Mouse (Mus musculus): ENCODE measurements around the gene Ptprb. TPM values are rescaled to one million over a fixed set of nuclear protein-coding genes. Genes with fewer than 3 reads are reported as not detected.

Ptprb gene
- polyA plus RNA-seq, 1 experiment, result 2.8 TPM

DNA sequence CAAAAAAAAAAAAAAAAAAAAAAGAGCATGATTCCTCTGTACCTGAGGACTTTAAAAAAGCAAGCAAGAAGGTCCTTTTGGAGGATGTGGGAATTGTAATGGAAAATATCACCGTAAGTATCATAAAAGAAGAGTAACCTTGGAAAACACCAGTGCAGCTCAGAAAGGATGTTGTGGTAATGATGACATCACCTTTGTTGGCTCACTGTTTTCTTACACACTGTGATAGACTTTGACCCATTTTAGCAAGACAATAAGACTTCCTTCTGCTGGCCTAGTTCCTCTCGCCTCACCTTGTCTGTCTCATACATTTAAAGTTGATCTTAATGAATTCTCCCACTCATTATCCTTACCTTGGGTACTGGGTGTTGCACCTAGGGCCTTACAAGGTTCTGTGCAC is 147.2 kb downstream of the Ptprb start:
- Histone ChIP-seq H3K27ac (ENCODE audit: control insufficient read depth, insufficient read depth, low read depth, low read length, poor library complexity) (no peak overlapping the region), H3K4me3 (replicated peaks; ENCODE audit: control insufficient read depth, low read depth, low read length) (no peak overlapping the region), H3K4me1 (ENCODE audit: control insufficient read depth, insufficient read depth, low read length) (no peaks in the 10 kb centered on the region)
- WGBS, result 72% methylated on average over 2 of the region's 2 CpGs
- TF ChIP-seq CTCF (IDR thresholded peaks at IDR 0.05; ENCODE audit: control insufficient read depth, insufficient read depth, low read length) (no peak), POLR2A (IDR thresholded peaks at IDR 0.05; ENCODE audit: borderline replicate concordance, control insufficient read depth, low read depth, low read length) (no peak)

DNA sequence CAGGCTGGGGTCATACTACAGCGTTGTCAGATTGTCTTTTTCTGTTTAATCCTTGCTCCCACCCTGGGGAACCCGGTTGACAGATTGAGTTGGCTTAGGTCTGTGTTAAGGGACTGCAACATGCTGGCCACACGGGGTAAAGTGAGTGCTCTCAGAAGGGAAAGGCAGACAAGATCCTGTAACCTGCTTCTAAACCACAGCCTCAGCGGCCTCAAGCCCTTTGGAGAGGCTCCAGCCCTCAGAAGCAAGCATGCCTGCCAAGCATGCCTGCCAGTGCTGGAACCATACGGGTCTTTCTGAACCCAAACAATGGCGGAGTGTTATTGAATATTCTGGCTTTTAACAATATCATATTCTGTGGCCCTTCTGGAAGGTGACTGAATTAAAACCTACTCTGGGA is 149.6 kb downstream of the Ptprb start:
- no peaks in the 10 kb centered on the region for H3K4me1 ChIP-seq (ENCODE audit: control insufficient read depth, insufficient read depth, low read length)
- no peak overlapping the region for H3K4me3 ChIP-seq (replicated peaks; ENCODE audit: control insufficient read depth, low read depth, low read length)
- TF ChIP-seq CTCF (IDR thresholded peaks at IDR 0.05; ENCODE audit: control insufficient read depth, insufficient read depth, low read length) (no peak), POLR2A (IDR thresholded peaks at IDR 0.05; ENCODE audit: borderline replicate concordance, control insufficient read depth, low read depth, low read length) (no peak)
- no peak overlapping the region for H3K27ac ChIP-seq (ENCODE audit: control insufficient read depth, insufficient read depth, low read depth, low read length, poor library complexity)
- 70% methylated on average over 6 of the region's 6 CpGs for WGBS

DNA sequence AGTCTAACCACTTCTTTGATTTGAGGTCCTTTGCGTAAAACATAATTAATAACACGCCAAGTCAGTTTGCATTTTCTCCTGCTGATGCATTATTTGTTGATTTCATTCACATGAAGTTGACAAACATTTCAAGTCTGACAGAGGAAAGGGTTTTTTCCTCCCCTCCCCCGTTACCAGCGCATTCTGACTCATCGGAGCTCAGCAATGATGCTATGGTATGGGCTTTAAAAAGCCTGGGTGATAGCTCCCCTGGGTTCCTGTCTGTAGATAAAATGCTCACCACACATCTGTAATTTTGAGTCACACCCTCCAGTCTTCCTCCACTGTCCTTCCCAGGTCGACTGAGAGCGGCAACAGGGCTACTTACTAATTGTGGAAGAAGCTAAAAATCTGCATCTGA is 150.9 kb downstream of the Ptprb start:
- WGBS, result 73% methylated on average over 7 of the region's 7 CpGs
- H3K27ac ChIP-seq (ENCODE audit: control insufficient read depth, insufficient read depth, low read depth, low read length, poor library complexity), result no peak overlapping the region

DNA sequence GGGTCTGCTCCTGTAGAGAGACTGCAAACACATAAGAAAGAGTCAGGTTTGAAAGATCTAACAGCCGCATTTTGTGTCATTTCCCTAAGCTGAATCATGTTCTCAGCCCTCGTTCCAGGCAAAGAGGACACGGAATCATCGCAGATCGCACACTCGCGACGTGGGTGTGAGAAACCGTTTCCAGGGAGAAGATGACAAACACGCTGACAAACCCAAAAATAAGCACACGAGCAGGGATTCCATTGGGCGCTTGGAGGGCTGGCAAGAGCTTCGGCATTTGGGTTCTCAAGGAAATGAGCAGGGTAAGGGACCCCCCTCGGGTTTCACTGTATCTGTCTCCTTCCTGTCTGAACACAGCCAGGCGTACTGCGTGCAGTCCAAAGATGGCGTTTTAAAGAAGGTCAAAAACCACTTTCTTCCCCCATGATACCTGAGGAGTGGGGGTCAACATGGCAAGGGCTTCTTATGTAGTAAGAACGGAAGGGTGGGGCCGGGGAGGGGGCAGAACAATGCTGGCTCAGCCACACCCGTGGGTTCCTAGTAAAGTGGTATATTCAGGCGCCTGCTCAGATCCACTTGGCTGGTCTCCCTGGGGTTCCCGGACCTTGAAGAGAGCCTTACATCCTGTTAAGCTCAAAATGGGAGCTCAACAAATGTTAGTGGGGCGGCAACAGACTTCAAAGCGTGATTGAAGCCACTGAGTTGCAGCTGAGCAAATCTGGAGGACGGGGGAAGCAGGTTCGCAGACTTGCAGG is 152.9 kb downstream of the Ptprb start:
- no peak overlapping the region for H3K4me3 ChIP-seq (replicated peaks; ENCODE audit: control insufficient read depth, low read depth, low read length)
- H3K4me1 ChIP-seq (ENCODE audit: control insufficient read depth, insufficient read depth, low read length), result no peaks in the 10 kb centered on the region; the same call in 1 of the 2 replicates
- H3K27ac ChIP-seq (ENCODE audit: control insufficient read depth, insufficient read depth, low read depth, low read length, poor library complexity), result no peak overlapping the region
- TF ChIP-seq CTCF (IDR thresholded peaks at IDR 0.05; ENCODE audit: control insufficient read depth, insufficient read depth, low read length), result no peak
- no peak for TF ChIP-seq POLR2A (IDR thresholded peaks at IDR 0.05; ENCODE audit: borderline replicate concordance, control insufficient read depth, low read depth, low read length)
- WGBS, result 88% methylated on average over 26 of the region's 26 CpGs

More for the DNA sequence above, 150.9 kb downstream of the Ptprb start:
- no peak for TF ChIP-seq POLR2A (IDR thresholded peaks at IDR 0.05; ENCODE audit: borderline replicate concordance, control insufficient read depth, low read depth, low read length)
- no peak for TF ChIP-seq CTCF (IDR thresholded peaks at IDR 0.05; ENCODE audit: control insufficient read depth, insufficient read depth, low read length)
- Histone ChIP-seq H3K4me3 (replicated peaks; ENCODE audit: control insufficient read depth, low read depth, low read length) (no peak overlapping the region), H3K4me1 (ENCODE audit: control insufficient read depth, insufficient read depth, low read length) (no peaks in the 10 kb centered on the region; the same call in 1 of the 2 replicates)

DNA sequence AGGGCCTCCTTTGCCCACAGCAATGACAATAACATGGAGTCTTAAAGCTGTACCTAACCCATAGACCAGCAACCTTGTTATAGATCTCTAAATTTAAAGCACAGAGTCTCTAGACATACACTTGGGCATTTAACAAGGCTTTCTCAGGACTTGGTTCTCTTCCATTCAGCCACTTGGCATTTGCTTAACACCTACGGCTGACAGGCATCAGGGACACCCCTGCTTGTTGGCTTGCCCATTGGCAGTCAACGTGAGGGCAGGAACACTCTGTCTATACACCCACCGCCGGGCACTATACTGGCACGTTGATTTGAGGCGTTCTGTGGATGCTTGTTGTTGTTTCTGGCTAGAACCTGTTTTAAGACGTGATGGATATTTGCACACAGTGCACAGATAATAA is 157.1 kb downstream of the Ptprb start:
- no peak overlapping the region for H3K4me3 ChIP-seq (replicated peaks; ENCODE audit: control insufficient read depth, low read depth, low read length)
- 82% methylated on average over 7 of the region's 7 CpGs for WGBS
- TF ChIP-seq CTCF (IDR thresholded peaks at IDR 0.05; ENCODE audit: control insufficient read depth, insufficient read depth, low read length), result no peak
- TF ChIP-seq POLR2A (IDR thresholded peaks at IDR 0.05; ENCODE audit: borderline replicate concordance, control insufficient read depth, low read depth, low read length), result no peak
- H3K4me1 ChIP-seq (ENCODE audit: control insufficient read depth, insufficient read depth, low read length), result no peaks in the 10 kb centered on the region; the same call in 1 of the 2 replicates
- no peak overlapping the region for H3K27ac ChIP-seq (ENCODE audit: control insufficient read depth, insufficient read depth, low read depth, low read length, poor library complexity)

DNA sequence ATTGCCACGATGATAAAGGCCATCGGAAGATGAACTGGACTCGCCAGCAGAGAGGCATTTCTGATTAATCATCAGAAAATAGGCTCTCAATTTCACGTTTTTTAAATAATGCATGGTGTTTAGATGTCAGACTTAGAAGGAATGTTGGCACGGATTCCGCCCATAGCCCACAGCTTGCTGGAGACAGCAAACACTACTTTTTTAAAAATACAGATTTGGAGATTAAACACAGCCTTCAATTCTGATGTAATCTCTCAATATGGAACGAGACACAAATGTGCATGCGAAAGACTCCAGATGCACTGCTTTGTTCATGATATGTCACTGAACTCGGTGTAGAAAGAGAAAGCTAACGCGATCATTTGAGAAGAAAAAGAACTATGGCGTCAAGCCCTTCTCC is 160.1 kb downstream of the Ptprb start:
- no peak for TF ChIP-seq POLR2A (IDR thresholded peaks at IDR 0.05; ENCODE audit: borderline replicate concordance, control insufficient read depth, low read depth, low read length)
- TF ChIP-seq CTCF (IDR thresholded peaks at IDR 0.05; ENCODE audit: control insufficient read depth, insufficient read depth, low read length), result no peak
- no peak overlapping the region for H3K27ac ChIP-seq (ENCODE audit: control insufficient read depth, insufficient read depth, low read depth, low read length, poor library complexity)
- no peaks in the 10 kb centered on the region; the same call in 1 of the 2 replicates for H3K4me1 ChIP-seq (ENCODE audit: control insufficient read depth, insufficient read depth, low read length)
- H3K4me3 ChIP-seq (replicated peaks; ENCODE audit: control insufficient read depth, low read depth, low read length), result no peak overlapping the region
- WGBS, result 84% methylated on average over 12 of the region's 12 CpGs

Other genes with a start within 250 kb of the Ptprb start
- not detected in 2 replicates for gene 4933416C03Rik, start 161.6 kb upstream of the Ptprb start, polyA plus RNA-seq (2011; ENCODE audit: insufficient read depth, insufficient read length, low replicate concordance, missing spikeins)
- gene Kcnmb4, start 198.4 kb downstream of the Ptprb start, polyA plus RNA-seq (2011; ENCODE audit: insufficient read depth, insufficient read length, low replicate concordance, missing spikeins), result 1.5 TPM in 1 of 2 replicates, not detected in the other